Mouse (Mus musculus) liver (tissue): ENCODE measurements around the gene Lrrc63.

Source experiments
- DNase-seq: peaks from one replicate; pipeline ENCODE4 v3.0.0-alpha.2; 2020; ENCODE audit warnings: mixed read lengths

Gene Lrrc63

GRCm38 (mm10) chr14:75136119-75136966 is 5.7 kb upstream of the Lrrc63 start:
- peak; percentile 22 for DNase-seq

- DNase-seq = no peak
These were observed 749 bp upstream of the Lrrc63 start for GRCm38 (mm10) chr14:75131324-75131935.

- no peak for DNase-seq
These were observed 9.0 kb downstream of the Lrrc63 start for GRCm38 (mm10) chr14:75121658-75122057.

GRCm38 (mm10) chr14:75102956-75103355 is 27.7 kb downstream of the Lrrc63 start:
- no peak for DNase-seq

- DNase-seq = no peak
These were observed 52.7 kb downstream of the Lrrc63 start for GRCm38 (mm10) chr14:75077946-75078345.

GRCm38 (mm10) chr14:75075299-75076180 is 55.1 kb downstream of the Lrrc63 start:
- DNase-seq = no peak

GRCm38 (mm10) chr14:75071091-75071490 is 59.6 kb downstream of the Lrrc63 start:
- no peak for DNase-seq

- peak; percentile 27 for DNase-seq
These were observed 61.2 kb downstream of the Lrrc63 start for GRCm38 (mm10) chr14:75069356-75069979.

- no peak for DNase-seq
These were observed 62.1 kb downstream of the Lrrc63 start for GRCm38 (mm10) chr14:75068430-75069112.

GRCm38 (mm10) chr14:75065211-75065610 is 65.5 kb downstream of the Lrrc63 start:
- no peak for DNase-seq

GRCm38 (mm10) chr14:75064520-75064919 is 66.2 kb downstream of the Lrrc63 start:
- peak; percentile 63 for DNase-seq

- DNase-seq = no peak
These were observed 66.7 kb downstream of the Lrrc63 start for GRCm38 (mm10) chr14:75063936-75064335.

- DNase-seq = peak; percentile 14
These were observed 70.1 kb downstream of the Lrrc63 start for GRCm38 (mm10) chr14:75060562-75060961.

- peak; percentile 26 for DNase-seq
These were observed 73.7 kb downstream of the Lrrc63 start for GRCm38 (mm10) chr14:75056861-75057431.

- peak; percentile 10 for DNase-seq
These were observed 76.0 kb downstream of the Lrrc63 start for GRCm38 (mm10) chr14:75054455-75055343.

- DNase-seq = no peak
These were observed 78.2 kb downstream of the Lrrc63 start for GRCm38 (mm10) chr14:75052451-75052850.

- DNase-seq = no peak
These were observed 85.5 kb downstream of the Lrrc63 start for GRCm38 (mm10) chr14:75045184-75045583.

GRCm38 (mm10) chr14:75035431-75035830 is 95.2 kb downstream of the Lrrc63 start:
- DNase-seq = no peak
